Mouse (Mus musculus): Measurements from ENCODE around the gene Ndufs6.

- TF ChIP-seq CTCF (IDR thresholded peaks at IDR 0.05; ENCODE audit: control insufficient read depth, insufficient read depth, low read length) (no peak), POLR2A (IDR thresholded peaks at IDR 0.05; ENCODE audit: borderline replicate concordance, control insufficient read depth, low read depth, low read length) (no peak)
Measured at GRCm38 (mm10) chr13:73279196-73279595, 49.1 kb downstream of the Ndufs6 start.

Measured in bone marrow, adult 2 months (tissue).